Mouse (Mus musculus) heart, embryonic 16.5 days (tissue): Measurements from ENCODE around the gene Krt23. TPM values are rescaled to one million over a fixed set of nuclear protein-coding genes. Genes with fewer than 3 reads are reported as not detected.

Experiments
- ATAC-seq: fragments of 200-750 bp; cut with Nextera tagmentation; replicated peaks from 2 replicates; pipeline ENCODE4 v1.8.0; 2017; ENCODE audit warnings: moderate number of reproducible peaks; ENCODE audit not compliant: insufficient read depth, low FRiP score; ENCODE audit errors: extremely low read depth
- H3K27ac ChIP-seq: fragments of 300-500 bp; sonication (generic); 2 replicates; pipeline ENCODE4 v1.5.1; 2014; ENCODE audit warnings: mild to moderate bottlenecking, low read length, control low read depth, moderate library complexity
- H3K27me3 ChIP-seq: fragments of 300-500 bp; sonication (generic); 2 replicates; pipeline ENCODE4 v1.6.1; 2014; ENCODE audit warnings: low read length, mixed read lengths; ENCODE audit not compliant: control insufficient read depth, insufficient read depth
- H3K36me3 ChIP-seq: fragments of 300-500 bp; sonication (generic); 2 replicates; pipeline ENCODE4 v1.6.1; 2014; ENCODE audit not compliant: control insufficient read depth, insufficient read depth
- H3K4me1 ChIP-seq: fragments of 300-500 bp; sonication (generic); 2 replicates; pipeline ENCODE4 v1.6.1; 2014; ENCODE audit warnings: low read length, mixed read lengths; ENCODE audit not compliant: control insufficient read depth, insufficient read depth
- H3K4me2 ChIP-seq: fragments of 300-500 bp; sonication (generic); 2 replicates; pipeline ENCODE4 v1.6.1; 2014; ENCODE audit warnings: low read depth, mild to moderate bottlenecking, control low read depth, low read length
- H3K4me3 ChIP-seq: fragments of 300-500 bp; sonication (generic); 2 replicates; pipeline ENCODE4 v1.5.1; 2014; ENCODE audit warnings: mild to moderate bottlenecking, control low read depth, low read length
- H3K9ac ChIP-seq: fragments of 300-500 bp; sonication (generic); 2 replicates; pipeline ENCODE4 v1.6.1; 2014; ENCODE audit warnings: low read length, control low read depth
- H3K9me3 ChIP-seq: fragments of 300-500 bp; sonication (generic); replicated peaks from 2 replicates; pipeline ENCODE4 v1.6.1; 2016; ENCODE audit warnings: low read length; ENCODE audit not compliant: control insufficient read depth
- WGBS: fragments of 180-500 bp; shearing (Covaris S2); extraction: QIAGEN DNeasy Blood & Tissue Kit; methylation state at CpG from one replicate; pipeline ENCODE4 v1.1.7; 2014; 5-methylcytosine and 5-hydroxymethylcytosine counted together
- polyA plus RNA-seq: library from polyadenylated mRNA; unstranded; fragments of >200 nt; fragmentation: Nextera tagmentation; extraction: Ambion mirVana; gene quantifications from 2 replicates; pipeline ENCODE4 v1.2.1, GENCODE M21; 2015

Gene Krt23
- polyA plus RNA-seq, 1 experiment from 2014 or later: 0.70 TPM

- no peak overlapping the region for H3K4me3 ChIP-seq
- H3K4me2 ChIP-seq: no peak overlapping the region
- H3K9ac ChIP-seq: no peak overlapping the region
- no peaks in the 10 kb centered on the region for H3K36me3 ChIP-seq
- no peak for ATAC-seq
- no peaks in the 10 kb centered on the region for H3K4me1 ChIP-seq
- no peaks in the 10 kb centered on the region for H3K27me3 ChIP-seq
- WGBS: 49% methylated on average over 4 of the region's 4 CpGs
- no peaks in the 10 kb centered on the region for H3K9me3 ChIP-seq
- H3K27ac ChIP-seq: no peak overlapping the region
Measured at GRCm38 (mm10) chr11:99490624-99491023, 2.3 kb downstream of the Krt23 start.

- no peak for ATAC-seq
- Histone ChIP-seq H3K4me2 (no peak overlapping the region), H3K4me3 (no peak overlapping the region), H3K36me3 (no peaks in the 10 kb centered on the region), H3K4me1 (no peaks in the 10 kb centered on the region), H3K9ac (no peak overlapping the region), H3K27ac (no peak overlapping the region), H3K27me3 (no peaks in the 10 kb centered on the region), H3K9me3 (no peaks in the 10 kb centered on the region)
- WGBS: 60% methylated on average over 3 of the region's 3 CpGs
Measured at GRCm38 (mm10) chr11:99489233-99489632, 3.7 kb downstream of the Krt23 start.

GRCm38 (mm10) chr11:99474981-99475380, 18.0 kb downstream of the Krt23 start:
- Histone ChIP-seq H3K4me2 (no peak overlapping the region), H3K27ac (no peak overlapping the region), H3K9me3 (no peaks in the 10 kb centered on the region), H3K4me3 (no peak overlapping the region), H3K27me3 (no peaks in the 10 kb centered on the region), H3K9ac (no peak overlapping the region), H3K36me3 (no peaks in the 10 kb centered on the region), H3K4me1 (no peaks in the 10 kb centered on the region)
- 73% methylated on average over 3 of the region's 3 CpGs for WGBS
- ATAC-seq: no peak

GRCm38 (mm10) chr11:99473433-99473832, 19.5 kb downstream of the Krt23 start:
- no peaks in the 10 kb centered on the region for H3K27me3 ChIP-seq
- H3K27ac ChIP-seq: no peak overlapping the region
- ATAC-seq: no peak
- H3K9ac ChIP-seq: no peak overlapping the region
- 61% methylated on average over 6 of the region's 6 CpGs for WGBS
- H3K4me2 ChIP-seq: no peak overlapping the region
- no peak overlapping the region for H3K4me3 ChIP-seq
- H3K4me1 ChIP-seq: no peaks in the 10 kb centered on the region
- H3K9me3 ChIP-seq: no peaks in the 10 kb centered on the region
- H3K36me3 ChIP-seq: no peaks in the 10 kb centered on the region

GRCm38 (mm10) chr11:99472405-99472804, 20.5 kb downstream of the Krt23 start:
- Histone ChIP-seq H3K9ac (no peak overlapping the region), H3K9me3 (no peaks in the 10 kb centered on the region), H3K4me2 (no peak overlapping the region), H3K4me1 (no peaks in the 10 kb centered on the region), H3K27ac (no peak overlapping the region), H3K4me3 (no peak overlapping the region), H3K36me3 (no peaks in the 10 kb centered on the region), H3K27me3 (no peaks in the 10 kb centered on the region)
- 54% methylated on average over 4 of the region's 4 CpGs for WGBS
- ATAC-seq: no peak

- no peak overlapping the region for H3K9ac ChIP-seq
- H3K27ac ChIP-seq: no peak overlapping the region
- ATAC-seq: no peak
- H3K4me2 ChIP-seq: no peak overlapping the region
- 87% methylated on average over 6 of the region's 6 CpGs for WGBS
- no peak overlapping the region for H3K4me3 ChIP-seq
- H3K36me3 ChIP-seq: no peaks in the 10 kb centered on the region
- no peaks in the 10 kb centered on the region for H3K27me3 ChIP-seq
- H3K4me1 ChIP-seq: no peaks in the 10 kb centered on the region
- H3K9me3 ChIP-seq: no peaks in the 10 kb centered on the region
Measured at GRCm38 (mm10) chr11:99471946-99472345, 21.0 kb downstream of the Krt23 start.

GRCm38 (mm10) chr11:99469228-99469627, 23.7 kb downstream of the Krt23 start:
- no peak overlapping the region for H3K27ac ChIP-seq
- no peak overlapping the region for H3K9ac ChIP-seq
- WGBS: 73% methylated on average over 4 of the region's 4 CpGs
- H3K36me3 ChIP-seq: no peaks in the 10 kb centered on the region
- H3K4me3 ChIP-seq: no peak overlapping the region
- ATAC-seq: no peak
- H3K4me1 ChIP-seq: no peaks in the 10 kb centered on the region
- no peaks in the 10 kb centered on the region for H3K27me3 ChIP-seq
- no peak overlapping the region for H3K4me2 ChIP-seq
- H3K9me3 ChIP-seq: no peaks in the 10 kb centered on the region

GRCm38 (mm10) chr11:99468566-99468965, 24.4 kb downstream of the Krt23 start:
- Histone ChIP-seq H3K27ac (no peak overlapping the region), H3K9ac (no peak overlapping the region), H3K4me3 (no peak overlapping the region), H3K36me3 (no peaks in the 10 kb centered on the region), H3K4me1 (no peaks in the 10 kb centered on the region), H3K9me3 (no peaks in the 10 kb centered on the region), H3K4me2 (no peak overlapping the region), H3K27me3 (no peaks in the 10 kb centered on the region)
- 78% methylated on average over 11 of the region's 11 CpGs for WGBS
- no peak for ATAC-seq

- no peak overlapping the region for H3K4me2 ChIP-seq
- ATAC-seq: no peak
- H3K27ac ChIP-seq: no peak overlapping the region
Measured at GRCm38 (mm10) chr11:99466316-99466715, 26.6 kb downstream of the Krt23 start.

More at GRCm38 (mm10) chr11:99466316-99466715, 26.6 kb downstream of the Krt23 start:
- H3K4me1 ChIP-seq: no peaks in the 10 kb centered on the region
- H3K9ac ChIP-seq: 0 out of 2 replicates have a peak overlapping the region, but pooled peaks have one; percentile 13
- no peaks in the 10 kb centered on the region for H3K9me3 ChIP-seq
- no peaks in the 10 kb centered on the region for H3K36me3 ChIP-seq
- no peak overlapping the region for H3K4me3 ChIP-seq
- peaks cover 4% of the 10 kb centered on the region; the same call in 1 of the 2 replicates for H3K27me3 ChIP-seq
- 16% methylated on average over 7 of the region's 7 CpGs for WGBS
